10 mouse cellular contexts compared by ENCODE assay signal in genomic region chr6:90329953-90330352, GRCm38 (mm10). TPM values are rescaled to one million over a fixed set of nuclear protein-coding genes. Genes with fewer than 3 reads are reported as not detected.
DNase-seq lines count a peak whose midpoint lies in the region; ATAC-seq and TF ChIP-seq lines count a peak whose summit lies in the region.
"Had no signal": no experiment of that assay in that cellular context is flagged by ENCODE, and none has a peak within 500 bp of the region (broad histone marks: within the 10 kb centered on the region; RNA-seq: fewer than 3 reads in every experiment).

No protein-coding gene starts in this region.

- H3K4me3 ChIP-seq in midbrain, embryonic 15.5 days: no peak overlapping the region
- H3K4me3 ChIP-seq in thymus, adult 2 months (ENCODE audit: control insufficient read depth, insufficient read depth, low read length): no peak overlapping the region
- H3K4me3 ChIP-seq: erythroblast, embryonic 14.5 days; liver, embryonic 13.5 days had no signal

- H3K4me2 ChIP-seq in midbrain, embryonic 15.5 days: no peak overlapping the region
- H3K4me2 ChIP-seq: liver, embryonic 13.5 days had no signal

- H3K36me3 ChIP-seq in midbrain, embryonic 15.5 days (replicated peaks): no peaks in the 10 kb centered on the region
- no peaks in the 10 kb centered on the region for H3K36me3 ChIP-seq in thymus, adult 2 months (ENCODE audit: control insufficient read depth, insufficient read depth, low read length)
- H3K36me3 ChIP-seq: liver, embryonic 13.5 days had no signal

- H3K9me3 ChIP-seq in midbrain, embryonic 15.5 days: no peaks in the 10 kb centered on the region
- H3K9me3 ChIP-seq: liver, embryonic 13.5 days had no signal

- no peak overlapping the region for H3K27ac ChIP-seq in midbrain, embryonic 15.5 days
- H3K27ac ChIP-seq in thymus, adult 2 months (ENCODE audit: control insufficient read depth, insufficient read depth, low read length): no peak overlapping the region
- H3K27ac ChIP-seq: liver, embryonic 13.5 days had no signal

- ATAC-seq in cerebellum, adult (ENCODE audit: insufficient number of reproducible peaks, low FRiP score, low TSS enrichment): peak; percentile 78
- ATAC-seq in midbrain, embryonic 15.5 days (replicated peaks): 0 out of 2 replicates have a peak, but pooled peaks have one; percentile 45
- no peak for ATAC-seq in activated CD4-positive, CD25-positive, alpha-beta regulatory T cell, adult 4 months

- no peak for TF ChIP-seq POLR2A in thymus, adult 2 months (IDR thresholded peaks at IDR 0.05; ENCODE audit: control insufficient read depth, extremely low read depth, insufficient read depth, low read length, poor library complexity)

- DNase-seq in kidney, adult 9 months: peak; percentile 32
- no peak for DNase-seq in kidney, adult 8-10 months
- peak; percentile 35 to 51 for DNase-seq in frontal cortex, postnatal 10 days (ENCODE audit: low spot score in 2 of 2)
- peak; percentile 42 to 51 for DNase-seq in kidney, postnatal 4 days
- no peak for DNase-seq in thymus, adult 2 months
- DNase-seq: liver, embryonic 13.5 days had no signal

- H3K27me3 ChIP-seq in midbrain, embryonic 15.5 days (replicated peaks): no peaks in the 10 kb centered on the region
- H3K27me3 ChIP-seq in thymus, adult 2 months (ENCODE audit: control insufficient read depth, insufficient read depth, low read length): no peaks in the 10 kb centered on the region

- TF ChIP-seq CTCF in thymus, adult 2 months (IDR thresholded peaks at IDR 0.05; ENCODE audit: borderline replicate concordance, control insufficient read depth, extremely low read depth, insufficient read depth, low read length, poor library complexity): no peak

- peaks cover 2% of the 10 kb centered on the region; the same call in 1 of the 2 replicates for H3K4me1 ChIP-seq in midbrain, embryonic 15.5 days
- H3K4me1 ChIP-seq in thymus, adult 2 months (replicated peaks; ENCODE audit: control insufficient read depth, insufficient read depth, low read length): no peaks in the 10 kb centered on the region

- 14% methylated on average over 1 of the region's 1 CpGs for WGBS in midbrain, embryonic 15.5 days
- WGBS in thymus, adult 2 months: 24% methylated on average over 1 of the region's 1 CpGs

- H3K9ac ChIP-seq in midbrain, embryonic 15.5 days: no peak overlapping the region
- H3K9ac ChIP-seq: liver, embryonic 13.5 days had no signal

RNA-seq across cellular contexts. Expression of gene Uroc1, which starts 3.1 kb away (rescaled TPM):
- not detected in 2 replicates for polyA plus RNA-seq in midbrain, embryonic 15.5 days (2015; fragmentation: Nextera tagmentation; extraction: Ambion mirVana)
- not detected for polyA plus RNA-seq in activated CD4-positive, CD25-positive, alpha-beta regulatory T cell, adult 4 months (2017; shearing (Covaris generic))
- 0.09 and 1.1 TPM in 2 replicates for polyA plus RNA-seq in thymus, adult 2 months (2012; rRNA removed)
- polyA plus RNA-seq: erythroblast, embryonic 14.5 days had no signal

RNA-seq across cellular contexts. Expression of gene Chst13, which starts 5.0 kb away (rescaled TPM):
- not detected in 2 replicates for polyA plus RNA-seq in midbrain, embryonic 15.5 days (2015; fragmentation: Nextera tagmentation; extraction: Ambion mirVana)
- not detected for polyA plus RNA-seq in activated CD4-positive, CD25-positive, alpha-beta regulatory T cell, adult 4 months (2017; shearing (Covaris generic))
- 0.50 and 0.57 TPM in 2 replicates for polyA plus RNA-seq in thymus, adult 2 months (2012; rRNA removed)
- polyA plus RNA-seq: erythroblast, embryonic 14.5 days had no signal

RNA-seq across cellular contexts. Expression of gene BC048671, which starts 28.9 kb away (rescaled TPM):
- polyA plus RNA-seq in midbrain, embryonic 15.5 days (2015; fragmentation: Nextera tagmentation; extraction: Ambion mirVana): not detected in 2 replicates
- polyA plus RNA-seq in activated CD4-positive, CD25-positive, alpha-beta regulatory T cell, adult 4 months (2017; shearing (Covaris generic)): not detected
- not detected in 2 replicates for polyA plus RNA-seq in thymus, adult 2 months (2012; rRNA removed)
- polyA plus RNA-seq: erythroblast, embryonic 14.5 days; liver, embryonic 13.5 days had no signal

RNA-seq across cellular contexts. Expression of gene Zxdc, which starts 39.3 kb away (rescaled TPM):
- polyA plus RNA-seq in midbrain, embryonic 15.5 days (2015; fragmentation: Nextera tagmentation; extraction: Ambion mirVana): 11.6 and 12.7 TPM in 2 replicates
- 1 to 10 TPM; 4.9 to 8.5 TPM for polyA plus RNA-seq in activated CD4-positive, CD25-positive, alpha-beta regulatory T cell, adult 4 months (2017; shearing (Covaris generic))
- 42.9 and 66.5 TPM in 2 replicates for polyA plus RNA-seq in thymus, adult 2 months (2012; rRNA removed)

Comparison
In these comparisons a context has a peak if more than half of its experiments do, and no peak if none do; other contexts are left out.
1. DNase-seq: peak in kidney, adult 9 months (single experiment), frontal cortex, postnatal 10 days (2 of 2) and kidney, postnatal 4 days (2 of 2); none in kidney, adult 8-10 months (0 of 2) and thymus, adult 2 months (single experiment).